Mouse (Mus musculus): ENCODE data around the gene Khdc1a.

Gene Khdc1a

GRCm38 (mm10) chr1:21391138-21391671, 41.8 kb downstream of the Khdc1a start:
- DNase-seq (ENCODE audit: low spot score in 2 of 2) = no peak
